Mouse (Mus musculus) kidney, postnatal 10 days (tissue): ENCODE measurements at regions not wholly inside any gene's neighbourhood (a gene's known extent, or its start where the extent isn't known, plus 50 kb on each side); places are given as distances from the start of the nearest gene placed in this dataset.
A peak's percentile ranks its signal among the peaks of the same experiment; 100 is the strongest.

Experiments used
- DNase-seq: peaks from one replicate; pipeline ENCODE4 v3.0.0; 2021; ENCODE audit warnings: mixed read lengths

- no peak for DNase-seq
Measured at GRCm38 (mm10) chr8:49223841-49224420, 380.2 kb upstream of the Tenm3 start.

GRCm38 (mm10) chr8:49195333-49195640, 351.5 kb upstream of the Tenm3 start:
- DNase-seq: no peak

- DNase-seq: no peak
Measured at GRCm38 (mm10) chr8:49194592-49195332, 351.0 kb upstream of the Tenm3 start.

DNA sequence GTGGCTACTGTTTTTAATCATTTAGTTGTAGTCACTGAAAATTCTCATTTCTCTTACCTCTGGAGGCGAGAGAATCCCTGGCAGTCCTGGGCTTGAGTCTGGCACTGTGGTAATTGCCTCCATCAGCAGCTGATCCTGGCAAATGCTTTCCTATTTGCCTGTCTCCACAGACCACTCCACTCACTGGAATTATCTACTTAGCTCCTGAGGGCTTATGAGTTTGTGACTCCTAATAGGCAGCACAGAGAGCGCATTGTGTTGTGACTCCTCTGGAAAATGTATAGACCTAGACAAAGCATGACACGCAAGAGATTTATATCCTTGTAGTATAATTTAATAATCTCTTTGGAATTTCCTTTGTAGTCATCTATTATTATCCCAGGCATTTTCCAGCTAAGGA, 343.1 kb upstream of the Tenm3 start:
- no peak for DNase-seq

GRCm38 (mm10) chr8:49175386-49175785, 331.6 kb upstream of the Tenm3 start:
- DNase-seq: no peak

GRCm38 (mm10) chr8:49174956-49175355, 331.2 kb upstream of the Tenm3 start:
- DNase-seq: no peak

DNA sequence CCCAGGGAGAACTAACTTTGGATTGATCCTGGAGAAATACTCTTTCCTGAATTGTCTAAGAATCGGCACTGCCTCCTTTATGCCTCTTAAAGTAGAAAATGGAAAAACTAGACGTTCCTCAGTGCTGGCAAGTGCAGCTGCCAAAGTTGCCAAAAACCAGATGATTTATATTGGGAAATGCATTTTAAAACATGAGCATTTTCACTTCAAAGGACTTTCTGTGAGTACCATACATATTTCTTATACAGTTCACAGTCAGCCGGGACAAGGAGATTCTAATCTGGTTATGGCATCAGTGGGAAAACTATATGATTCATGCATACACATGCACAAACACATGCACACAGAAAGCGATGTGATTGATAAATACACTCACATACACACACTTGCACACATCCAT, 315.6 kb upstream of the Tenm3 start:
- DNase-seq: no peak

DNA sequence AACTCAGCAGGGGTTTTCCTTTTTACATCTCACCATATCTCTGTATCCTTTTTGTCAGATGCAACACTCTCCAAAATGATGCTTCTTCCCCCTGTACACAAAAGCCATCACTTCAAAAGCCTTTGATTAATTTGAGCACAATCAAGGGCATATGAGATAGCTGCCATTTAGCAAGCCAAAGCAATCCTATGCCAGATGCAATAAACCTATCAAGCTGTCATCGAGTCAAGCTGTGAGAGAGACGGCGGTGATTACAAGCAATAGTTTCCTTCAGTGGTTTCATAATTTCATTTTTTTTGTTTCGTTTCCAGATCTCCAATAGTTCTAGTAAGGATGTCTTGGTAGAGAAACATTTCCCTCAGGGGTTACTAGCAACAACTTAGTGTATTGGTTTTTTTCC, 314.4 kb upstream of the Tenm3 start:
- DNase-seq: no peak

DNA sequence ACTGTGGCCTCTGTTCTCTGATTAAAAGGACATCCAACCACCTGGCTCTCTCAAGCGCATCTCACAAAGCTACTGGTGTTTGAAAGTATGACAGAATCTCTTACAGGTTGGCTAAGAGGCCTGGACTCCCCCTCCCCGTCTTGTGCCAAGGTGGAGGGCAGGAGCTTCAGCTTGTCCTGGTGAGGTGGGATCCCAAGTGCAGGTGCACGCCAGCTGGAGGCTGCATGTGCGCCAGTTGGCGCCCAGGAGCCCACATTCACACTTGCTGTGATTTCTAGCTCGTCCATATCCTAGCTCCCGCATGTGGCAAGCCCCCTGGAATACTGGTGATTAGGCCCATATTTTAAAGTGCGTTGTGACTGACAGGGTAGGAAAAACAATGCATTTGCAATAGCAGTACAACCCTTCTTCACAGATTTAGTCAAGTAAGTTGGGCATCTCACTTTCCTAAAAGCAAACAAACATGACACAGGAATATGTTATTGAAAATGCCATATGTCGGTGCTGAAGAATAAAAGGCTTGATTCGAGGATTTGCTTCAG, 292.8 kb upstream of the Tenm3 start:
- no peak for DNase-seq

GRCm38 (mm10) chr8:49109095-49109494, 265.3 kb upstream of the Tenm3 start:
- no peak for DNase-seq

DNA sequence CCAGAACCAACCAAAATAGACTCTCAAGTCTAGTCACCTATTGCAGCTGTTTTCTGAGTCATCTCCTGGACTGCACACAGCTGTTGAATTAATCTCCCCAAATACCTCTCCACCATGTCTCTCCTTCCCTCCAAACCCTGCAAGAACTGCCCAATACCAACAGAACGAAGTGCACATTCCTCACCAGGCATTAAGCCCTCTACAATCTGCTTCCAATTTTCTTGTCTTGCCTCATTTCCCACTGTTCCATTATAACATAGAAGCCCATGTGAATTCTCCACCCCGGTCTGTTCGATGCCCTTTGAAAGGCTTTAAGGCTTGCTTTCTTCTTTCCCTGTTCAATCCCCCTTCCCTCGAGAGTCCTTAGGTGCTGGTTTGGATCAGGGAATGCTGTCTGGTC, 264.9 kb upstream of the Tenm3 start:
- no peak for DNase-seq

DNA sequence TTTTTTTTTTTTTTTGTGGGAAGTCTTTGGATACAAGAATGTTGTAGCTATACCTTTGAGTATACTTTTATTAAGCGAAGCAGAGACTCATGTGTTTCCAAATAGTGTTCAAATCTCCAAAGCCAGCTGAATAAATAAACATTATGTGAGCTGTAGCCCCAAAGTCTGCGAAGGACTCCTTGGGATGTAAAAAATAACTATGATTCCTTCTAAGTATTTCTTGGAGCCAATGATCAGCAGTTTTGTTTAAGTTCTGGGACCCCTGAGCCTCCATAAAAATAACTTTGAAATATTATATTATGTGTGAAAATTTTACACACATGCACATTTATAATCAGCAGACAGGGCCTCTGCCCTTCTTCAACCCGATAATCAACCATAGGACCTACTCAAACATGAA, 262.8 kb upstream of the Tenm3 start:
- DNase-seq: no peak

DNA sequence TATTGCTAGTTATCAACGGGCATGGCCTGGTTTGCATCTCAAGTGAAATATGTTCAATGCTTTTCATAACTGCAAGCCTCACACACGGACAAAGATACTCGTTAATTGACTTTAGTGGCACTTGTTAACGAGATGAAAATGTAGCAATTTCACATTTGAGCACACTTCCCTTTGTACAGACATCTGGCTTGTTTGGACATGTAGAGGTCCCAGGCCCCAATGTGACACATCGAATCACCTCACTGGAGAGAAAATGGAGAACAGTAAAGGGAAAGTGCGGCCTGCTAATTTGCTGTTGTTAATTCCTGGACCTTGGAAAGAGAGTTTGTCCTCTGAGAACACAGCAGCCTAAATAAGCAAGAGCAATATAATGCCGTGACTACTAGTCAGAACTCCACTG, 257.4 kb upstream of the Tenm3 start:
- no peak for DNase-seq

DNA sequence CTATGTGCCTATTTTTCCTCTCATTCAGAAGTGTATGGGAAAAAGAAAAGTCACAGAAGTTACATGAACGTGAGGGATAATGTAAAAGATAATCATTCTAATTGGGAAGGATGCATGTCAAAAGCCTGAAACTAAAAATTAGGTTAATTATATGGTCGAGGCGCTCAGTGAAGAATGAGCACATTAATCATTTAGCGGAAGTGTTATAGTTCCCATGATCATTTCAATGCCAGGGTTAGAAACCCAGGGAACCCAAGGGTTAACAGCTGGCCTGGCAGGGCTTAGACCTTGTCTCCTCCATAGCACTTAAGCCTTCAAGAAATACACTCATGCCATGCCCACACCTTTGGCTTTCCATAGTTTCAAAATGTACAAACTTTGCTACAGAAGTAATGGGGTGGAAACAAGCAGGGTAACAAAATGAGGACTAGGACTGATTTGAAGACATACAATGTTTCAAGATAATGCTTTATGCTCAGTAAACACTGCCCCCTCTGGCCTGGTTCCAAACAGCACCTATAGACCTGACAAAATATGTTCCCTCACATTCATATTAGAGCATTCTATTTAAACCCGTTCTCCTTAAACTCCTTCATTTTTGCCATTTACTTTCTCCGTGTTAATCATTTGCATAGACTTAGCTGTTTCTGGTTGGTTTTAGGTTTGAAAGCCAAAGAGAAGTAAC, 240.6 kb upstream of the Tenm3 start:
- peak; percentile 8 for DNase-seq

DNA sequence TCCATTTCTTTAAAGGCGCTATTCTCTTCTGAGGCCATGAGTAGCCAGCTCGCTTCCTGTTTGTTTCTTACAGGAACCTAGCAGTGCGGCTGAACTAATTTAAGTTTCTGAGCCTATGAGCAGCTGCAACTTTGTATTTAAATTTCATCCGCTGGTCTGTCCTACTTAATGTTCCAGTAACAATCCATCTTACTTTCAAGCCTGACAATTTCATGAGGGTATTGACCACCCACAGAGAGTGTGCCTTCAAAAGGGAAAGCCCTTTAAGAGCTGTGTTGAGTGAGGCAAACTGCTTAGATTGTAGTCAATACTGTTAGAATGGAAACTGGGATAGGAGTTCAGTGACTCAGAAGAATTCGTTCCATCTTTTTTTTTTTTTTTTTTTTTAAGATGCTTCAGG, 225.7 kb upstream of the Tenm3 start:
- DNase-seq: no peak

DNA sequence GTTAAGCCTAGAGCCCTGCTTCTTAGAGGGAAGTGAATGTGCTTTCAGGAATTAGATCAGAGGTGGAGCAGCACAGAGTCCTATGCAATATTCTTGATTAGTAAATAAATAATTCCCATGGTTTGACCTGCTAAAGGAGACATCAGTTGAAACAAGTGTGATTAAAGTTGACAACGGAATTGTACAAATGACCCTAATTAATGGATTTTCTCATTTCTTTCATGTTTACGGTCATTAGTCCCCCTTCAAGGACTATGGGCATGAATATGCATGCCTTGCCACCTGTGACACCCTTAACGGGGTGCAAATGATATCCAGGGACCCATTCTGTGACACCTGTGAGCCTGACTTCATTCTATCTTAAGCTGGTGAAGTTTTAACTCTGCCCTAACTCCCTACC, 219.5 kb upstream of the Tenm3 start:
- no peak for DNase-seq

- DNase-seq: no peak
Measured at GRCm38 (mm10) chr8:49043236-49043635, 199.5 kb upstream of the Tenm3 start.

DNA sequence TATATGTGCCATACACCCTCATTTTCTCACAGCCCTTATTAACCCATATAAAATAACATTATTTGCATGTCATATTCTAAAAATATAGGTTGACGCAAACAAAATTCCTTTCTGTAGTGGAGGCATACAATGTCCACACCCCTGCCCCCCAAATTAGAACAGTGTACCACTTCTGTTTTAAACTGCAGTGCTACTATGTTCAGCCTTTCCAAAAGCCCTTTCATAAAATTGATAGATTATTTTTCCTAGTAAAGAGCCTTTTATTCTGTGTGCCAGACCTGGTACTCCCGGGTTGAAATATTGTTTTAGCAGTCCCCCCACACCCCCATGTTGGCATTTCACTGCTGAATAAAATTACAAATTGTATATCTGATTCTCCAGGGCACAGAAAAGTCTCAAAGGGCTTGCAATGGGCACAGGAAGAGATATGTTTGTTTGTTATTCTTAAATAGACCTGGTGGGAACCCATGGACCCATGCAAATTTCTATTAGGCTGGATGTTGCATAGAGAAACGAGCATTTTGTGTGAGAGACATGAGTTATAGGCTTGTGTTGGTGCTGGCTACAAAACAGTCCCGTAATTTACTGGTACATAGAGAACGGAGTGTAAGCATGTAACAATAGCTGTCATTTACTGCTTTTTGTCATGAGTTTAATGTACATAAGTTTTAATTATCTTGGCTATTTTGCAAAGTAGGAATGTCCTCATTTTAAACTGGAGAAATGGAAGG, 192.4 kb upstream of the Tenm3 start:
- DNase-seq: no peak

- peak; percentile 33 for DNase-seq
Measured at GRCm38 (mm10) chr8:49035519-49035918, 191.8 kb upstream of the Tenm3 start.

GRCm38 (mm10) chr8:49030255-49030654, 186.5 kb upstream of the Tenm3 start:
- no peak for DNase-seq

DNA sequence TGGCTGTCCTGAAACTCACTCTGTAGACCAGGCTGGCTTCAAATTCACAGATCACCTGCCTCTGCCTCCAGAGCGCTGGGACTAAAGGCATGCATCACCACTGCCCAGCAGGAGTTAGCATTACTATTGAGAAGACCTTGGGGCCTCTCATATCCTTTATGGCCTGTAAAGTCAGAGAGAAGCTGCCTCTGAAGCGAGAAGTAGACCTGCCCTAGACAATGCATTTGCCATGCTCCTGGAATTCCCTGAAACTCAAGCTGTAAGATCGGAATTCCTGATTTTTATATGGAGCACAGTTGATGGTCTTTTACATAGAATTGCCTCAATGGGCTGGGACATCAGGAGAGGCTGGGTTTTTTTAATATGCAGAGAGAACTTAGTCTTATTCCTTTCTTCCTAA, 174.0 kb upstream of the Tenm3 start:
- DNase-seq: no peak

DNA sequence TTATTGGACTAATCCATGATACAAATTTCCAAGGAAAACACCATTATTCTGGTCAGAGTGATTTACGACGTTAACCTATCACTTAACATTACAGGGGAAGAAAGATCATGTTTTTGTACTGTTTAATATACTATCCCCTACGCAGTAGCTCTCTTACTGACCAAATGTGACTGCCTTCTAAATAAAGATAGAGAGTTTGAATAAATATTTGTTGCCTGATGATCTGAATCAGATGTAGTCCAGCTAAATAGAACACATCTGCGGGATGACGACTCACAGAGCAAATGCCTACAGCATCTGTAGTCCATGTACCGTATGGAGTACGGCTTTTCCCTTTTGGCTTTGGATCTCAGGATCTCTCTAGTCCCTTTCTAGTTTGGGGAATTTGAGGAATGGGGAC, 171.9 kb upstream of the Tenm3 start:
- no peak for DNase-seq

DNA sequence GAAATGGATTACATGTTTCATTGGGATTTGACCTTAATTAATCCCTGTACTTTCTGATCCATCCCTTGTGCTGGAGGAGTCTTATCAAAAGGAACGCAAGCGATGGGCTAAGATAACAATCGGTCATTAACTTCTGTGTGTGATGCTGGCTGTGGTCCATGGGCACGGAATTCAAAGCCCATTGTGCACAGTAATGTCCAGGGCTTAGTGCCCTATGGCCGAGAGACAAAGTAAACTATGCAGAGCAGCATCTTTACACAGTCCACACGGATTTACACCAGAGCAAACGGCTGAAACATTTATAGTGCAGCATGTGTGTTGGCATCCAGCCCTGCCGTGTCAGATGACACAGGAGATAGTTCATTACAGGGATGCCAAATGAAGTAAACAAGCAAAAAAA, 171.4 kb upstream of the Tenm3 start:
- DNase-seq: peak; percentile 47
